Mouse (Mus musculus) midbrain, embryonic 13.5 days (tissue): ENCODE measurements around the gene Ahnak2. TPM values are rescaled to one million over a fixed set of nuclear protein-coding genes. Genes with fewer than 3 reads are reported as not detected.

Source experiments
- ATAC-seq: fragments of 200-750 bp; cut with Nextera tagmentation; 2 replicates; pipeline ENCODE4 v1.8.0; 2017; ENCODE audit warnings: mild to moderate bottlenecking, moderate TSS enrichment, moderate library complexity
- H3K27ac ChIP-seq: fragments of 300-500 bp; sonication (generic); 2 replicates; pipeline ENCODE4 v1.5.1; 2015; ENCODE audit warnings: inconsistent platforms, mild to moderate bottlenecking, moderate library complexity
- H3K27me3 ChIP-seq: fragments of 300-500 bp; sonication (generic); 2 replicates; pipeline ENCODE4 v1.6.1; 2015; ENCODE audit warnings: mild to moderate bottlenecking, inconsistent platforms
- H3K36me3 ChIP-seq: fragments of 300-500 bp; sonication (generic); 2 replicates; pipeline ENCODE4 v1.6.1; 2015; ENCODE audit warnings: mild to moderate bottlenecking, inconsistent platforms
- H3K4me1 ChIP-seq: fragments of 300-500 bp; sonication (generic); replicated peaks from 2 replicates; pipeline ENCODE4 v1.6.1; 2015; ENCODE audit warnings: inconsistent platforms
- H3K4me2 ChIP-seq: fragments of 300-500 bp; sonication (generic); replicated peaks from 2 replicates; pipeline ENCODE4 v1.6.1; 2015; ENCODE audit warnings: moderate library complexity, mild to moderate bottlenecking, inconsistent platforms
- H3K4me3 ChIP-seq: fragments of 300-500 bp; sonication (generic); replicated peaks from 2 replicates; pipeline ENCODE4 v1.5.1; 2015; ENCODE audit warnings: mild to moderate bottlenecking, inconsistent platforms
- H3K9ac ChIP-seq: fragments of 300-500 bp; sonication (generic); replicated peaks from 2 replicates; pipeline ENCODE4 v1.6.1; 2015; ENCODE audit warnings: mild to moderate bottlenecking, inconsistent platforms
- H3K9me3 ChIP-seq: fragments of 300-500 bp; sonication (generic); 2 replicates; pipeline ENCODE4 v1.6.1; 2016; ENCODE audit warnings: mild to moderate bottlenecking, inconsistent platforms
- WGBS: fragments of 180-500 bp; shearing (Covaris S2); methylation state at CpG from one replicate; pipeline ENCODE4 v1.1.7; 2015; 5-methylcytosine and 5-hydroxymethylcytosine counted together
- polyA plus RNA-seq: library from polyadenylated mRNA; unstranded; fragments of >200 nt; fragmentation: Nextera tagmentation; extraction: Ambion mirVana; gene quantifications from 2 replicates; pipeline ENCODE4 v1.2.1, GENCODE M21; 2015

Gene Ahnak2
- polyA plus RNA-seq, 1 experiment from 2014 or later: 0.31 TPM

DNA sequence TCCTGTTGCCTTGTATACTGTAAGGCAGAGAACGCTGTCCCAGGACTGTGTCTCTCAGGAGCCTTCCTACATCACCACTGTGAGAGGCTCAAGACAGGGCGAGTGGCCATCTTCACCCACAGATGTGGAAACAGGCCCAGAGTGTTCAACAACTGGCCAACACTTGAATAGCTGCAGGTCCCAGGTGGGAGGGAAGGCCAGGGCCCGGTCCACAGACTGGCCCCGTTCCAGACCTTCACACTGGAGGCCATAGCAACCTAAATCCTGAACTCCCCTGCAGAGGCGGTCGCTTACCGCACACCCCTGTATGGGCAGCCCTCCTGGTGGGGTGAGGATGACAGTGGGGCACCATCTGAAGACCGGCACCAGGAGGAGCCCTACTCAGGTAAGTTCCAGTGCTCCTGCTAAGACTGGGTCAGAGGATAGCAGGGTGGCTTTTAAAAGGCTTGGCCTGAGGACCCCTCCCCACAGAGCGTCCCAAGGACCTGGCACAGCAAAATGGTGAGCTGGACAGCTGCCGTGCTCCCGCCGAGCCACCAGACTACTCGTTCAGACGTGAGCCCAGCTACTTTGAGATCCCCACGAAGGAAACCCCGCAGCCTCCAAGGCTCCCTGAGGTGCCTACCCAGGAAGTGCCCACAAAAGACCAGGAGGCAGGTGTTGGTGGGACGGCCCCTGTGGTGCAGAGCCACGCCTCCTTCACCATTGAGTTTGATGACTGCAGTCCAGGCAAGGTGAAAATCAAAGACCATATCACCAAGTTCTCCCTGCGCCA lies 67.4 kb downstream of the Ahnak2 start:
- 89% methylated on average over 19 of the region's 19 CpGs for WGBS
- H3K36me3 ChIP-seq: peaks cover 94% of the 10 kb centered on the region

DNA sequence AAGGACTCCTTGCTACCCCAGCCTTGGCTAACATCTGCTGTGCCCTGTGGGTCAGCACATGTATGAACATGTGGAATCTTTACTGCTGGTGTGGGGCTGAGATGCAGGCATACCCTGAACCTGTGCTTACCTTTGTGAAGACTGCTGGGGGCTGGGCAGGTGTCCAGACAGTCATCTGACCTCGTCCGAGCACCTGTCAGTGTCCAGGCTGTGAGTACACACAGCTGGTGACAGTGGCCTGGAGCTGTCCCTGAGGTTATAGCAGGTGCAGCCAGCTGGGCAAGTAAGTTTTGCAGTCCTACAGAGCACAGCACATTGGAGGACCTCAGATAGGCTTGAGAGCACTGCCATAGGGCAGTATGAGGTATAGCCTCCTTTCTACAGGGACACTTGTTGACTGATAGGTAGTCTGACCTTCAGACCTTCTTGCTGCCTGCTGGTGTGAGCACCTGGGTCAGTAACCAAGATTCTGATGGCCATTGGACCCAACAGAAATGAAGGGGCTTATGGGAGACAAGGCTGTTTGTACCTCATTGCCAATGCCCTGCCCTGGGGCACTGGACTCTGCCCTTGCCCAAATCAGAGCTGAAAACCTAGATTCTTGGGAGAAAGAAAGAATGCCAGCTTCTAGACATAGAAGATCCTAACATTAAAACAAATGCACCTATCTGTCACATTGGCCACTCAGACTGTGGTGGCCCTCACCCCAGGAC lies 68.2 kb downstream of the Ahnak2 start:
- Histone ChIP-seq H3K4me3 (no peak overlapping the region), H3K27me3 (no peaks in the 10 kb centered on the region), H3K36me3 (peaks cover 90% of the 10 kb centered on the region), H3K9ac (no peak overlapping the region), H3K9me3 (no peaks in the 10 kb centered on the region), H3K4me1 (no peaks in the 10 kb centered on the region), H3K27ac (no peak overlapping the region), H3K4me2 (no peak overlapping the region)
- ATAC-seq: no peak
- 88% methylated on average over 2 of the region's 2 CpGs for WGBS

More for the DNA sequence above, 67.4 kb downstream of the Ahnak2 start:
- H3K27me3 ChIP-seq: no peaks in the 10 kb centered on the region
- no peaks in the 10 kb centered on the region for H3K4me1 ChIP-seq
- no peaks in the 10 kb centered on the region for H3K9me3 ChIP-seq
- H3K9ac ChIP-seq: no peak overlapping the region
- no peak for ATAC-seq
- no peak overlapping the region for H3K4me2 ChIP-seq
- no peak overlapping the region for H3K4me3 ChIP-seq
- no peak overlapping the region for H3K27ac ChIP-seq

DNA sequence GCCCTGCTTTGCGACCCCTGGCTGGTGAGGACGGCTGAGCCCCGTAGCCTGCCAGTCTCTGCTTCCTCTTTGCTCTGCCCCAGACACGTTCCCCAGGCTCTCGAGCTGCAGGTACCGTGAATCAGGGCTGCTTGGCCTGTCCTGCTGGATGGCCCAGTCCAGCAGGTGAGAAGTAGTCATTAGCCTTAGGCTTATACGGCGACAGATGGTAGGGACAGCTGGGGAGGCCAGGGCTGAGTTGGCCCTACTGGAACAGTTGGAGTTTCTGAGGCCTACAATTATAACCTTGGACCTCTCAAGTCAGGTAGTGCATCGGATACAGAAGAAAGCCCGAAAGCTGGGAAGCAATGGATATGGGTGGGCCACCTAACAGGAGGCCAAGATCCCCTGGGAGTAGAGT lies 69.9 kb downstream of the Ahnak2 start:
- no peak for ATAC-seq
- H3K9ac ChIP-seq: no peak overlapping the region
- H3K27ac ChIP-seq: no peak overlapping the region
- H3K4me3 ChIP-seq: no peak overlapping the region
- H3K9me3 ChIP-seq: no peaks in the 10 kb centered on the region
- H3K27me3 ChIP-seq: no peaks in the 10 kb centered on the region
- H3K4me1 ChIP-seq: peaks cover 3% of the 10 kb centered on the region; the same call in 1 of the 2 replicates
- peaks cover 77% of the 10 kb centered on the region for H3K36me3 ChIP-seq
- H3K4me2 ChIP-seq: no peak overlapping the region
- 91% methylated on average over 10 of the region's 10 CpGs for WGBS

DNA sequence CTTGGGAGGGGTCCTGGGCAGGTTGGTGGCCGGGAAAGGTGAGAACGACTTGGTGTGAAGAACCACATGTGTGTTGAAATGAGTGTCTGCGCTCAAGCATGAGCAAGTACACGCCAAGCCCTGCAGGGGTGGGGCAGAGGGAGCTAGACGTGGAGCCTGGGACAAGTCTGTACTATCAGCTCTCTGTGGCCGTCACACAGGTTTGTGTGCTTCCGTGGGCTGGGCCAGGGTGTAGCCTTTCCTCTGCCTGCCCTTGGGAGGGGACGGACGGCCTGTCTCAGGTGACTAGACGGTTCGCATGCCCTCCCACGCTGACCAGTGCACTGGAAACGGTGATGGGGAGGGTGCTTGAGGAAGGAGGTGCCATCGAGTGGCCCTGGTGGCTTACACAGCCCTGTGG lies 71.6 kb downstream of the Ahnak2 start:
- no peak for ATAC-seq
- no peak overlapping the region for H3K4me3 ChIP-seq
- H3K4me1 ChIP-seq: peaks cover 8% of the 10 kb centered on the region; the same call in 1 of the 2 replicates
- no peak overlapping the region for H3K9ac ChIP-seq
- 92% methylated on average over 14 of the region's 14 CpGs for WGBS
- H3K4me2 ChIP-seq: no peak overlapping the region
- H3K27ac ChIP-seq: no peak overlapping the region
- peaks cover 65% of the 10 kb centered on the region for H3K36me3 ChIP-seq
- H3K9me3 ChIP-seq: no peaks in the 10 kb centered on the region
- no peaks in the 10 kb centered on the region for H3K27me3 ChIP-seq

DNA sequence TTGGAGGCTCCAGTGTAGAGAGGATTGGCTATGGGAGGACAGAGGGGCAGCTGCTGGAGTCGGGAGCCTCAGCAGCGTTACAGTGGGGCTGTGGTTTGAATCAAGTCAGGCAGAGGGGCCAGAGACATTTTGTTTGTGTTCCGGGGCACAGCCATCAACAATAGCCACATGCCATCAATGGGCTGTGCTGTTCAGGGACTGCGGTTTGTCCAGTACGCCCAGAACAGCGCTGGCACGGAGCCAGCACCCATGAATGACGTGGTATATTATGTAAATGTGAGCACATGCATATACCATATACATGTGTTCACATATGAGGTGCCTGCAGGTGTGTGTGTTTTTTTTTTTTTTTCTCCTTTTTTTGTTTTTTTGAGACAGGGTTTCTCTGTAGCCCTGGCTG lies 74.7 kb downstream of the Ahnak2 start:
- no peaks in the 10 kb centered on the region for H3K9me3 ChIP-seq
- 67% methylated on average over 8 of the region's 8 CpGs for WGBS
- 0 out of 2 replicates have a peak overlapping the region, but pooled peaks have one; percentile 1 for H3K9ac ChIP-seq
- peaks cover 10% of the 10 kb centered on the region; the same call in 1 of the 2 replicates for H3K27me3 ChIP-seq
- H3K36me3 ChIP-seq: peaks cover 45% of the 10 kb centered on the region
- no peak for ATAC-seq
- H3K27ac ChIP-seq: no peak overlapping the region
- no peak overlapping the region for H3K4me2 ChIP-seq
- H3K4me1 ChIP-seq: peaks cover 33% of the 10 kb centered on the region
- no peak overlapping the region for H3K4me3 ChIP-seq

DNA sequence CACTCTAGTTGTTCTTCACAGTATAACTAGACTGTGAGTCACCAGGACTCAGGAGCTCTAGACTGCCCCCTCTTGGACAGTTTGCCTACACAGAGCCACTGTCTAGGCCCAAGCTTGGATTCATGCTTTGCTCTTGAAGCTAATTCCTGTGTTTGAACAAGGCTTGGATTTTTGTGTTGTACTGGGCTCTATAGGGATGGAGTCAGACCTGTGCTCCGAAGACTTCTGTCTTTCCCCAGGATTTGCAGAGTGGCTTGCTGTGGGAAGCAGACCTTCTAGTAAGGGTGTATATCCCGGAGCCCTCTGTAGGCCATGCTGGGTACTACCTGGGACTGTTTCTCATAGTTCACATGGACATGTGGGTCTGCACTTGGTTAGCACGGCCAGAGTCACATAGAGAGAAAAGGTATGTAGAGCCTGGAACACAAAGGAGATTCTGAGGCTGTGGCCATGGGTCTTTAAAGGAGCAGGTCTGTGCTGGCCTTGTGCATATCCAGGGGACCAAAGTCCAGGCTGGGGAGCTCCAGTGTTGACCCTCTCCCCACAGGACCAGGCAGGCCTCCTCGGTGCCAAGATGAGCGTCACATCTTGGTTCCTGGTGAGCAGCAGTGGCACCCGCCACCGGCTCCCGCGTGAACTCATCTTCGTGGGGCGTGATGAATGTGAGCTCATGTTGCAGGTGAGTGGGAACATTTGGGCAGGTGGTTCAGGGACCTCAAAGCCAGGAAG lies 78.2 kb downstream of the Ahnak2 start:
- 79% methylated on average over 11 of the region's 11 CpGs for WGBS
- no peaks in the 10 kb centered on the region for H3K9me3 ChIP-seq
- H3K27me3 ChIP-seq: peaks cover 35% of the 10 kb centered on the region
- no peak overlapping the region for H3K4me3 ChIP-seq
- H3K9ac ChIP-seq: no peak overlapping the region
- peaks cover 18% of the 10 kb centered on the region for H3K36me3 ChIP-seq
- peak; percentile 12; the same call in 1 of the 2 replicates for ATAC-seq
- peaks cover 46% of the 10 kb centered on the region for H3K4me1 ChIP-seq
- H3K4me2 ChIP-seq: 0 out of 2 replicates have a peak overlapping the region, but pooled peaks have one; percentile 96
- no peak overlapping the region for H3K27ac ChIP-seq

DNA sequence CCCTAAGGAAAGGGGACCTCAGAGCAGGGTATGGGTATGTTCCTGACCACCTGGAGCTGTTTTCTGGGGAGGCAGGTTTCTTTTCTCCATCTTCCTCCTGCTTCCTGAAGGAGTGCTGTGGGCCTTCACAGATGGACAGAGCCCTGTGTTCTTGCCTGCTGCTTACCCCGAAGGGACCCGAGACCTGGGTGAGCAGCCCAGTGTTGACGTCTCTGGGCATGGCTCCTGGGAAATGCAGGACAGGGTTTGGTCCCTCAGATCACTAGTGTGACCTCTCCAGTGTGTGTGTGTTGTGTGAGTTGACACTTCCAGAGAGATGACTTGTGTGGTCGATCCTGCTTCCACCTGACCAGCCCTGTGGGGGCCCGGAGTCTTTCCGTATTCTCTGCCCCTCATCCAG lies 79.0 kb downstream of the Ahnak2 start:
- 95% methylated on average over 6 of the region's 6 CpGs for WGBS
- no peak for ATAC-seq
- Histone ChIP-seq H3K4me1 (peaks cover 46% of the 10 kb centered on the region), H3K9me3 (no peaks in the 10 kb centered on the region), H3K36me3 (peaks cover 18% of the 10 kb centered on the region), H3K27me3 (peaks cover 38% of the 10 kb centered on the region), H3K4me2 (peak overlapping the region; percentile 96), H3K9ac (peak overlapping the region; percentile 95), H3K27ac (no peak overlapping the region), H3K4me3 (peak overlapping the region; percentile 90)

DNA sequence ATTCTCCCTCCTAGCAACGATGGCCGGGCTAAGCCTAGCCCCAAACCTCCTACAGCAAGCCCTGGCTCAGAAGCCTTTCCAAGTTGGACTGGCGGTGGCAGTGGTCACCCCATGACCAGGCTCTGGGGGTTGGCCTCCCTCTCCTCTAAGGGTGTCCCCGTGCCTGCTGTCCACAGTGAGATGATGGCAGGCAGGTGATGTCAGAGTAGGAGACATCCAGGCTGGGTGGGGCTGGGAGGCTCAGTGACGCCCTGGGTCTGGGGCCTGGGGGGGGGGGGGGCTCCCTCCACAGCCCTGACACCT lies 79.5 kb downstream of the Ahnak2 start:
- Histone ChIP-seq H3K36me3 (peaks cover 18% of the 10 kb centered on the region), H3K9me3 (no peaks in the 10 kb centered on the region), H3K4me2 (peak overlapping the region; percentile 96), H3K4me3 (peak overlapping the region; percentile 90), H3K4me1 (peaks cover 46% of the 10 kb centered on the region), H3K27me3 (peaks cover 38% of the 10 kb centered on the region), H3K27ac (no peak overlapping the region), H3K9ac (peak overlapping the region; percentile 95)
- peak; percentile 38 for ATAC-seq
- WGBS: 7% methylated on average over 5 of the region's 5 CpGs

DNA sequence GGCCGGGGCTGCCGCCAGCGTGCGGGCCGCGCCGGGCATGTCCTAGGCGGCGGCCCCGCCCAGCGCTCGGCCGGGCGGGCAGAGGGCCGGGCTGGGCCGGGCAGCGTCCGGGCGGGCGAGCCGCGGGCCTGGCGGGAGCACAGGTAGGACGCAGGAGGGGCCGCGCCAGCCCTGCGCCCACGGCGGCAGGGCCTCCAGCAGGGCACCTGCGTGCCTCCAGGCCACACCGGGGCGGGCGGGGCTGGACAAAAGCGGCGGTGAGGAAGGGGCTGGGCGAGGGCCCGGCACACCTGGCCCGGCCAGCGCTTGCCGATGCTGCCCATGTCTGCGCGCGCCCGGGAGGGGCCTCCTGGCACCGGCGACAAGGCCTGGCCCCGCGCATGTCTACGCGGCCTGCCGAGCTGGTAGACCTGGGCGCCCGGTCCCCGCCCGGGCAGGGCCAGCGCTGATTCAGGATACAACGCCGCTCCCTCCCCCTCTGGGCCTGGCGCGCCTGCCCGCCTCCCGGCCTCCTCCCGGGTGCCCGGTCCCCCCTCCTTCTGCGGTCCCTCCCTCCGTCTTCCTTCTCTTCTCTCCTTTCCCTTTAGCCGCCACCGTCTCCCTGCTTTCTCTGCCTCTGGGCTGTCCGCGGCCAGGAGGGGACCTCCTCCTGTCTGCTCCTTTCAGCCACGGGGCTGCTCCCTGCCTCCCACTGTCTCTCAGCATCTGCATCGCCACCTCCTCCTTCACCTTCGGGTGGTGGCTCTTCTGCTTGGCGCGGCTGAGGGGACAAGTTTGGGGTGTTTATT lies 80.0 kb downstream of the Ahnak2 start:
- ATAC-seq: peak; percentile 59
- 1% methylated on average over 52 of the region's 75 CpGs for WGBS
- peaks cover 38% of the 10 kb centered on the region for H3K27me3 ChIP-seq
- peak overlapping the region; percentile 70 for H3K27ac ChIP-seq
- peak overlapping the region; percentile 95 for H3K9ac ChIP-seq
- H3K9me3 ChIP-seq: no peaks in the 10 kb centered on the region
- peak overlapping the region; percentile 96 for H3K4me2 ChIP-seq
- peaks cover 14% of the 10 kb centered on the region for H3K36me3 ChIP-seq
- H3K4me1 ChIP-seq: peaks cover 42% of the 10 kb centered on the region
- H3K4me3 ChIP-seq: peak overlapping the region; percentile 90
